Mouse (Mus musculus) gastrocnemius, adult 2 months (tissue): ENCODE measurements around the gene Padi1. TPM values are rescaled to one million over a fixed set of nuclear protein-coding genes. Genes with fewer than 3 reads are reported as not detected.

Experiments used
- DNase-seq: peaks from one replicate; pipeline ENCODE4 v3.0.0; 2022
- H3K27ac ChIP-seq: fragments of 200-600 bp; 2 replicates; pipeline ENCODE4 v1.8.1; 2022; ENCODE audit warnings: mild to moderate bottlenecking
- H3K4me3 ChIP-seq: fragments of 200-600 bp; 2 replicates; pipeline ENCODE4 v1.8.1; 2022; ENCODE audit warnings: mild to moderate bottlenecking, moderate library complexity
- CTCF ChIP-seq: fragments of 200-600 bp; IDR thresholded peaks from 2 replicates; pipeline ENCODE4 v1.8.1; 2022; ENCODE audit warnings: antibody characterized with exemption, mild to moderate bottlenecking, moderate library complexity
- intact Hi-C: fragments of 180-260 bp; cut with DNase I; formaldehyde crosslinking; loops from one replicate; pipeline ENCODE4 v1.15.1; 2025
- total RNA-seq, 2 experiments: library from RNA; stranded (reverse); gene quantifications; 2 replicates each; pipeline ENCODE4 v1.2.3; 2021

Padi1 gene
- total RNA-seq, 2 experiments from 2014 or later = 0.22 TPM; not detected in 1

GRCm38 (mm10) chr4:140857813-140858212 lies 12.2 kb upstream of the Padi1 start:
- DNase-seq = no peak
- H3K4me3 ChIP-seq = no peak overlapping the region
- no peak overlapping the region for H3K27ac ChIP-seq
- TF ChIP-seq CTCF = no peak
- intact Hi-C loops = no loop called here

DNA sequence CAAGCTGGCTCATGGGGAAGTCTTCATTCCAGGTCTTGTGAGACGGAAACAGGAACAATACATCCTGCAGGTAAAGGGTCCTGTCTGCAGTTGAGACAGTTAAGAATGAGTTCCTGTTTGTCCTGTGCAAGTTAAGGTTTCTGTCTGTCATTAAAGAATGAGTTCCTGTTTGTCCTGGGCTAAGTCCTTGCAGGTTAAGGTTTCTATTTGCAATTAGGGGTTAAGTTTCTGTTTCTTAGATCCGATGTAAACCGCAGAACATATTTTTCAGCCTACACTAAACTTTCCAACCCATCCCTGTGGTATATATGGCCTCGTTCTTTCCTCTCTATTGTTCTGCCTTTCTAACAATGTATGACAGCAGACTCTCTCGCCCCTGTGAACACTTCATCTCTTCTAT lies 11.5 kb upstream of the Padi1 start:
- H3K4me3 ChIP-seq = no peak overlapping the region
- no peak overlapping the region for H3K27ac ChIP-seq
- intact Hi-C loops = no loop called here
- no peak for TF ChIP-seq CTCF
- no peak for DNase-seq

DNA sequence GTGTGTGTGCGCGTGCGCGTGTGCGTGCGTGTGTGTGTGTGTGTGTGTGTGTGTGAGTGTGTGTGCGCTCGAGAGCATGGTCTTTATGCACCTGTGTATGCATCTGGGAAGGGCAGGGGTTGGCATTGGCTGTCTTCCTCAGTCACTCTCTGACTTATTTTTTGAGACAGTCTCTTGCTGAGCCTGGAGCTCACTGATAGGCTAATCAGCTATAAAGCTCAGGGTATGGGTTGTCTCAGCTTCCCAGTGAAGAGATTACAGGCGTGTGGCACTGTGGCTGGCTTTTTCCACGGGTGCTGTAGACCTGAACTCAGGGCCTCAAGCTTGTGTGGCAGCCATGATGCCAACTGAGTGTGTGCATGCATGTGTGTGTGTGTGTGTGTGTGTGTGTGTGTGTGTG lies 9.6 kb upstream of the Padi1 start:
- Histone ChIP-seq H3K4me3 (no peak overlapping the region), H3K27ac (no peak overlapping the region)
- no peak for DNase-seq
- TF ChIP-seq CTCF = no peak
- intact Hi-C loops = no loop called here

DNA sequence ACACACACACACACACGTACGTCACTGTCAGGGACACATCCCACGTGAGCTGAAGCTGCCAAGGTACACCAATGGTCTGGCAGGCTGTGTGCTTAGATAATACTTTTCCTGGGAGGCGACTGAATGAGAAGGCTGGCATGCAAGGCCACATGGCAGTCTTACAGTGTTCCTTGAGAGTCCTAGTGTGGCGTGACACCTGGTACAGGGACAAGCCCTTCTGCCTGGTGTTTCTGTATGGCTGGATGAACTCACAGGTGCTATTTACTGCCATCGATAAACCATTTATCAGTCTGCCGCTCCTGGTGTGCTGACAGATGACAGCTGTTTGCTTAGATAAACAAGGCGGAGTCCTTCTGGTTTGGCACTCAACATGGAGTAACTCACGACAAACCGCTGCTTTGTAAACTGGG lies 8.9 kb upstream of the Padi1 start:
- intact Hi-C loops = no loop called here
- no peak overlapping the region for H3K4me3 ChIP-seq
- DNase-seq = no peak
- no peak overlapping the region for H3K27ac ChIP-seq
- TF ChIP-seq CTCF = no peak

DNA sequence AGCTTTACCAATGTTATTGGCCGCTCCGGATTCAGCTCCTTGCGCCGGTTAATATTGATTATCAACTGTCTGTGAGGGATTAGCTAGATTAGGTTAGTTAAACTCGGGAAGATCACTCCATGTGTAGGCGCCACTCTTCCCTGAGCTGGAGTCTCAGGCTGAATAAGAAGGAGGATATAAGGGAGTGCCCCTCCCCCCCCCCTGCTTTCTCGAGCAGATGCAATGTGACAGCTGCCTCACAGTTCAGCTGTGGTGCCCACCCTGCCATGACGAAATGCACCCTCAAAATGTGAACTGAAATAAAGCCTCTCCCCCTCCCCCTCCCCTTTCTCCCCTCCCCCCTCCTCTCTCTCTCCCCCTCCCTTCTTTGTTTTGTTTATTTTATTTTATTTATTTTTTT lies 8.0 kb upstream of the Padi1 start:
- Histone ChIP-seq H3K4me3 (no peak overlapping the region), H3K27ac (no peak overlapping the region)
- intact Hi-C loops = no loop called here
- TF ChIP-seq CTCF = no peak
- no peak for DNase-seq

- no peak overlapping the region for H3K27ac ChIP-seq
- intact Hi-C loops = no loop called here
- TF ChIP-seq CTCF = no peak
- H3K4me3 ChIP-seq = no peak overlapping the region
- DNase-seq = no peak
Measured at GRCm38 (mm10) chr4:140849310-140849709, 3.7 kb upstream of the Padi1 start.

DNA sequence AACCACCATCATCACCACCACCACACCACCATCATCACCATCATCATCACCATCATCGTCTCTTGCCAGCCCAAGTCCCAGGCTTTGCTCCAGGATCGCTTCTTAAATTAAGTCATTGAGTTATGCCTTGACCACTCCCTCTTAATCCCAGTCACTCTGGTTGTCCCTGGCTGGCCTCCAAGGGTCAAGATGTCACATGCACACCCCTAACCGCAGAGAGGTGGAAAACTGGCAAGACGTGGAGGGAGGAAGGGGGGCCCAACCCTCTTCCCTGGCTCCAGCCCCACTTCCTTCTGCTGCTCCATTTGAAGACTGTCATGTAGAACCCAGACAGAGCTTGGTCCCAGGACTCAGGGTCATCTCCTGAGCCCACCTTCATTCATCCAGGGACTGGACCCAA lies 587 bp downstream of the Padi1 start:
- DNase-seq = no peak
- no peak for TF ChIP-seq CTCF
- intact Hi-C loops = no loop called here

GRCm38 (mm10) chr4:140843670-140844280 lies 1.8 kb downstream of the Padi1 start:
- Histone ChIP-seq H3K4me3 (no peak overlapping the region), H3K27ac (no peak overlapping the region)
- TF ChIP-seq CTCF = no peak
- intact Hi-C loops = no loop called here
- no peak for DNase-seq

More for the DNA sequence above, 587 bp downstream of the Padi1 start:
- no peak overlapping the region for H3K27ac ChIP-seq
- no peak overlapping the region for H3K4me3 ChIP-seq

DNA sequence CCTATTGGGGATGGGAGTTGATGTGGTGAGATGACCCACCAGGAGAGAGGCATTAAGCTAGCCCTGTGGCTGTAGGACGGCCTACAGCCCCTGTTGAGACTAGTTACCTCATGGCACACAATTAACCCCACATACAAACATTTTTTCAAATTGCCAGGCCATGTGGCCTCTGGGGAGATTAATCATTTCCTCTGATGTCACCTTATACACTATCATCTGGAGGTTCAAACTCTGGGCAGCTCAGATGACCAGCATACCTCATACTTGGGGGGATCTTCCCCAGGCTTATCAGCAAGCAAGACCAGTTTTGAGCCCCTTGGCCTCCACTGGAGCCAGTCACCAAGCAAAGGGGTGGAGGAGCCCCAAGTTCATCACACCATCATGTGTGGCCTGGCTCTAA lies 2.7 kb downstream of the Padi1 start:
- no peak for DNase-seq
- H3K27ac ChIP-seq = no peak overlapping the region
- H3K4me3 ChIP-seq = no peak overlapping the region
- intact Hi-C loops = no loop called here
- TF ChIP-seq CTCF = no peak

- peak; percentile 33 for DNase-seq
- TF ChIP-seq CTCF = no peak
- Histone ChIP-seq H3K4me3 (no peak overlapping the region), H3K27ac (no peak overlapping the region)
- intact Hi-C loops = loop anchor here (5.0 kb wide), 1 partner anchor 44 kb away; no protein-coding TSS in a partner anchor
Measured at GRCm38 (mm10) chr4:140837879-140838278, 7.7 kb downstream of the Padi1 start.

- Histone ChIP-seq H3K4me3 (no peak overlapping the region), H3K27ac (no peak overlapping the region)
- TF ChIP-seq CTCF = no peak
- intact Hi-C loops = loop anchor here (5.0 kb wide), 1 partner anchor 46 kb away; no protein-coding TSS in a partner anchor
- DNase-seq = no peak
Measured at GRCm38 (mm10) chr4:140836208-140836866, 9.2 kb downstream of the Padi1 start.

DNA sequence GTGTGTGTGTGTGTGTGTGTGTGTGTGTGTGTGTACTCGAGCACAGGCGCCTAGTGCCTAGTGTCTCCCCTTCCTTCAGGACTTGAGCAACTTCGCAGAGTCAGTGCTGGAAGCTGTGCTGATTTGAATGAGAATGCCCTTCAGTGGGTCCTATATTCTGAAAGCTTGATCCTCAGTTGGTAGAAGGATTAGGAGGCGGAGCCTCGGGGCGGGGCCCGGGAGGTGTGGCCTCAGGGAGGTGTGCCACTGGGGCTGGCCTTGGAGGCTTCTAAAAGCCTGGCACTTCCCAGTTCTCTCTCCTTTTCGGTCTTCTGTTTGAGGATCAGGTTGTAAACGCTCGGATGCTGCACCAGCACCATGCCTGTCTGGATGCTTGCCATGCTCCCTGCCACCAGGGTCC lies 9.9 kb downstream of the Padi1 start:
- no peak for TF ChIP-seq CTCF
- H3K27ac ChIP-seq = no peak overlapping the region
- peak; percentile 40 for DNase-seq
- intact Hi-C loops = loop anchor here (5.0 kb wide), 1 partner anchor 47 kb away; no protein-coding TSS in a partner anchor
- no peak overlapping the region for H3K4me3 ChIP-seq

DNA sequence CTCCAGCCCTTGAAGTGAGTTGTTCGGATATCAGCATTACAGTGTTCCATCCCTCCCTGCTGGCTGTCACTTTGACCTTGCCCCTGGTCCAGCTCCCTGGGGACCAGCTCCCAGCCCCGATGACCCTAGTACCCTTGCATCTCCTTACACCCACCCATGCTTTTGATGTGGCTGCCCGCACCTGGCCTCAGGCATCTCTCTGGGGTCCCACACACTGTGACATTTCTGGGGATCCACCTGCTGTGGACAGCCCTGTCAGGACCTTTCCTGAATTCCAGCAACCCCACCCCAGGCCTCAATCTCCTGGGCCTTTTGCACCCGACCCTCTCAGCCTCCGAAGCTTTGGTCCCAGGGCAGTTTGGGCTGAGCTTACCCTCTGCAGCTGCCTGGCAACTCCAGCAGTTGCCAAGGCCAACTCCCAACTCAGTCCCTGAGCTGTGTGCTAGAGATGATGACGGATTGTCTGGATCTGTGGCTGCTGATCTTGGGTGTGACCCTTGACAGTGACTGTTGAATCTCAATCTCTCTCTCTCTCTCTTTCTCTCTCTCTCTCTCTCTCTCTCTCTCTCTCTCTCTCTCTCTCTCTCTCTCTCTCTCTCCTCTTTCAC lies 11.1 kb downstream of the Padi1 start:
- Histone ChIP-seq H3K27ac (no peak overlapping the region), H3K4me3 (no peak overlapping the region)
- TF ChIP-seq CTCF = no peak
- intact Hi-C loops = no loop called here
- no peak for DNase-seq
